Mouse (Mus musculus): Measurements from ENCODE around the gene Cep95.
A peak's percentile ranks its signal among the peaks of the same experiment; 100 is the strongest.
"Not testable (repeated sequence)": the region's sequence is repeated elsewhere in the genome, so short reads cannot be mapped to it uniquely, and the experiment has no call there.

The Cep95 gene

GRCm38 (mm10) chr11:106788775-106789459 is at the start of gene Cep95, which contains the start of gene Ddx5:
Cep95 (plus strand) TSS chr11:106789252.
Ddx5 (minus strand) TSS chr11:106789185.
- peak; percentile 93 to 97 for DNase-seq (ENCODE audit: low spot score in 2 of 2)

GRCm38 (mm10) chr11:106740724-106741123 is 48.3 kb upstream of the Cep95 start:
- not testable (repeated sequence) for DNase-seq (ENCODE audit: low spot score in 2 of 2)

DNA sequence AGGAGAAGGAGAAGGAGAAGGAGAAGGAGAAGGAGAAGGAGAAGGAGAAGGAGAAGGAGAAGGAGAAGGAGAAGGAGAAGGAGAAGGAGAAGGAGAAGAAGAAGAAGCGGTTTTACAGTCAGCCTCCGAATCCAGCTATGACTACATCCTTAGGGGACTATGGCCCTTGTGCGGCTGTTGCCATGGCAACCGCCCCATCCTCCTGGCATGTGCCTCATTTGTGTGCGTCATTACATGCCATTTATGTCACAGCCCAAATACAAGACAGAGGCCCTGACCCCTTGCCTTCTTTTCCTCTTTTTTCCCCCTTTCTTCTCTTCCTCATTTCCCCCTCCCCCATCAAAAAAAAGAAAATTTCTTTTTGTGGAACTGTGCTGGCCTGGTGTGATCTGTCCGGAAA is 47.8 kb upstream of the Cep95 start:
- no peak for DNase-seq (ENCODE audit: low spot score in 2 of 2)

DNA sequence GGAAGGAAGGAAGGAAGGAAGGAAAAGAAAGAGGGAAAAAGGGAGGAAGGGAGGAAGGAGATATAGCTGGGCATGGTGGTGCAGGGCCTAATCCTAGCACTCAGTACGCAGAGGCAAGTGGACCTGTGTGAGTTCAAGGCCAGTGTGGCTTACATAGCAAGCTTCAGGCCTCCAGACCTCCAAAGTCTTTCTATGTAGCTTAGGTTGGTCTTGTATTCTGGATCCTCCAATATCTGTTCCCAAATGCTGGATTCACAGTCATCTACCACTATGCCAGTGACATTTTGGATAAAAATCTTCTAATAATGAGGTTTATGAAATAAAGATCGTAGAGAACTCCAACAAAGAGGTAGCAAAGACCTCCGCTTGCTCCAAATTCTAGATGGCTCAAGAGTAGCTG is 47.2 kb upstream of the Cep95 start:
- no peak for DNase-seq (ENCODE audit: low spot score in 2 of 2)

DNA sequence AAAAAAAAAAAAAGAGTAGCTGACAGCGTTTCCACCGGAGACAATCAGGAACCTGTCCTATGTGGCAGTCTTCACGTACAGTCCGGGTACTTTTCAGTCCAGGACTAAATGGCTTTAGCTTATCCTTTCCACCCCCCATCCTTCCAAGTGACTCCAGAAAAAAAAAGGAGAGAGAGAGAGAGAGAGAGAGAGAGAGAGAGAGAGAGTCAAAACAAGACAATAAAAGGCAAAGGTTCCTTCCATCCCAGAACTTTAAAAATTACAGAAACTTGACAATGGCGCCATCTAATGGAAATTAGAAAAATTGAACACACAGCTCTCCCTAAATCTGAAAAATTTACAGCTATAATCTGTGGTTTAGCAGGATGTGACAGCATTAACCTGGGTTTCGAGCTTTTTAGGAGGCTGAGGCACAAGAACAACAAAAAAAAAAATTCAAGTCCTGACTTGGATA is 46.6 kb upstream of the Cep95 start:
- no peak for DNase-seq (ENCODE audit: low spot score in 2 of 2)

- no peak for DNase-seq (ENCODE audit: low spot score in 2 of 2)
Observed at GRCm38 (mm10) chr11:106744949-106745348, 44.1 kb upstream of the Cep95 start.

- not testable (repeated sequence) for DNase-seq (ENCODE audit: low spot score in 2 of 2)
Observed at GRCm38 (mm10) chr11:106749557-106750120, 39.4 kb upstream of the Cep95 start.

GRCm38 (mm10) chr11:106750121-106750751 is 38.8 kb upstream of the Cep95 start, which contains the start of gene Pecam1:
Pecam1 (minus strand) TSS chr11:106750628.
- no peak for DNase-seq (ENCODE audit: low spot score in 2 of 2)

DNA sequence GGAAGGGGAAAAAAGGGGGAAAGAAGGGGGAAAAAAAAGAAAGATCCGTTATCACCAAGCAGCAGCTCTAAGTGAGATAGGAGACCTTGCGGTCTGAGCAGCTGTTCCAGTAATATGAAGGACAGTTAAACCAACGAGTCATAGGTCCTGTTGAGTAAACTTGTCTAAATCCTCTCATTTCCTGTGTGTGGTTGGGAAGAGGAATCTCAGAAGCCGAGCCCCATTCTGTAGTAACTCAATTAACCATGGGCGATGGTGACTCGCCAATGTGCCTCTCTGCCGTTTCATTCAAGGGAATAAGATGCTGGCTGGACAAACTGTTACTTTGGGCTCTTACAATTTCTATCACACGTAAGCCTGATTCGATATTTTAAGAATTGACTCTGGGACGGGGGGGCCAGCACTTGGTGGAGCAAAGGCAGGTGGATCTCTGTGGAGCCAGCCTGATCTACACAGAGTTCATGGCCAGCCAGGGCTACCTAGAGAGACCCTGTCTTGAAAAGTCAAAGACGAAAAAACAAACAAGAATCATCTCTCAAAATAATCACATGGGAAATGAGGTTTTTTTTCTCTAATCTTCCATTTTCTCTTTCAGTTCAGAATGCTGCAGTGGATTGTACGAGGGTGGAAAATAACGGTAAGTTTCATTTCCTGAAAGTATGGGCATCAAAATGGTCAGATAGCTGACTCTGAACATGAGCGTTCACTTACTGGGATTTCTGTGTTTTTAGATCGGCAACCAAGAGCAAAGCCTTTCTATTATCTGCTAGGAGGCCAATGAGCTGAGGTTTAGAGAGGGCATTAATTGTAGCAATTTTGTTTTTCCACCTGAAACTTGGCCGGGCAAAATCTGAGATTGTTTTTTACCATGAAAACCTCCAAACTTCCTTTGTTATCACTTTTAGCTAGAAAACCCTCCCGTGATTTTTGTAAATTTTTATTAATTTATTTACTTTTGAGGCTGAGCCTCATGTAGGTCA is 37.7 kb upstream of the Cep95 start, which contains the start of gene Milr1:
Gene Milr1, plus strand, starts transcription at position 188 of the 980 bp plus-strand sequence.
- DNase-seq (ENCODE audit: low spot score in 2 of 2), result no peak

DNA sequence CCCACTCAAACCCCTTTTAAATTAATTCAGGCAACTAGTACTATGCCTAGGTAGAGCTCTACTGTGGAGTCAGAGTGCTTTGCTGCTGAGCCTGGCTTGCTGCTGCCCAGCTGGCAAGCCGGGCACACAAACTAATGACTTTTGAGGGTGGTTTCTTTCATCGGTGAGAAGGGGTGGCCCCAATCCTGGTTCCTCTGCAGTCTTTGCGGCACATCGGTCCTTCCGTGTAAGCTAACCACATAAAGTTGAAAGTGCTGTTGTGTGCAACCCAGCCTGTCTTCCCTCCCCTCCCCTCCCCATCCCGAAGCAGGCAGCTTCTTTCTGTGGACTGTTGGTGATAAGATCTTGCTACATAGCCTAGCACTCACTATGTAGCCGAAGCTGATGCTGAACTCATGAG is 36.9 kb upstream of the Cep95 start:
- no peak for DNase-seq (ENCODE audit: low spot score in 2 of 2)

- no peak for DNase-seq (ENCODE audit: low spot score in 2 of 2)
Observed at GRCm38 (mm10) chr11:106753314-106753713, 35.7 kb upstream of the Cep95 start.

DNA sequence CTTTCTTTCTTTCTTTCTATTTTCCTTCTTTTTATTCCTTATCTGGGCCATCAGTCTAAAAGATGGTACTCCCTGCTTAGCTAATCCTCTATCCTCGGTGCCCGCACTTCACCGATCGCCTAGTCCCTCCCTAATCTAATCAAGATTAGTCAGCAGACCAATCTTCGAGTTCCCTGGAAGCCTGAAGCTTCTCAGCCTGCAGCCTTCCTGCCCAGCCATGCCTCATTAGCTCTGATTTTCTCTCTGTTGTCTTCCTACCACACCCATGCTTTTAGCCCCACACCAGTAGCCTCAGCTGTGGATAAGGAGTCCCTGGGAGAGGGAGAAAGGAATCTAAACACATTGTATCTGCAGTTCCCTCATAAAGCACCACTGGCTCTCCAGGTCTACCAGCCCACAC is 33.5 kb upstream of the Cep95 start:
- no peak for DNase-seq (ENCODE audit: low spot score in 2 of 2)

DNA sequence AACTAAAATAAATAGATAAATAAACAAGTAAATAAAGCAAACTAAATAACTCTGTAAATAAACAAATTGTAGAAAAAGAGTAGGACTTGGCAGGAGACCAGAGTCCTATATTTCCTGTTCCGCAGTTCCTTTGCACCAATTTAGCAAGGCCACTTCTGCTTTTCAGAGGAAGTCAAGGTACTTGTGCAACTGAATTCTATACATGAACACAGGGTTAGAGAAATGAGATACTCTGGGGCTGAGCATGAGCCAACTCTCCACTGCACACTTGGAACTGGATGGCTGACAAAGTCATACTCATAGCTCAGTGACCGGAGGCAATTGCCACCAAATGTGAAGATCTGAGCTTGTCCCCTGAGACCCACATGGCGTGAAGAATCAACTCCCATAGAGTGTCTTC is 30.0 kb upstream of the Cep95 start:
- DNase-seq (ENCODE audit: low spot score in 2 of 2), result no peak

- no peak for DNase-seq (ENCODE audit: low spot score in 2 of 2)
Observed at GRCm38 (mm10) chr11:106760511-106760910, 28.5 kb upstream of the Cep95 start.

DNA sequence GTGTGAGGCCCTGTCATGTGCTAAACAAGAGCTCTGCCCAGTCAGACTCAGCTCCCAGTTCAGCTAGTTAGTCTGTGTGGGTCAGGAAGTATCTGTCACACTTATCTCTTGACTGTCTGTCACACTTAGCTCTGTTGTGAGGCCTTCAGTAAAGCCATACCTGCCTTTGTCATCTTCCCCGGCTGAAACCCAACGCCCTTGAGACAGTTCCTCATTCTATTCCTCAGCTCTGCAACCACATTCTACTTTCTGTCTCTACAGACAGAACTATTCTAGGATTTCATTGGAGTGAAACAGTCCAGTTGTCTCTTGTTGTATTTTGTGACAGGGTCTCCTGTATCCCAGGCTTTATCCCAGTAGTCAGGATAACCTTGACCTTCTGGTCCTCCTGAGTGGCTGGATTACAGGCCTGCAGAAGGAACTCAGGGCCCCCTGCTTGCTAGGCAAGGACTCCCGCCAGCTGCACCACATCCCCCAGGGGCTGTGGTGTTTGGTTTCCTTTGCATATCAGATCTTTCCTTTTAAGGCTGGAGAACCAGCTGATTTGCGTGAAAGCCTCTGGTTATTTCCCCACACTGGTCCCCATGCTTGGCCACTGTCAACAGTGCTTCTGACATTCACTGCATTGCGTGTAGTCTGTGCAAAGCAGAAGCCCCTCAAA is 26.8 kb upstream of the Cep95 start:
- DNase-seq (ENCODE audit: low spot score in 2 of 2), result no peak

- DNase-seq (ENCODE audit: low spot score in 2 of 2), result no peak
Observed at GRCm38 (mm10) chr11:106762800-106763185, 26.3 kb upstream of the Cep95 start.

DNA sequence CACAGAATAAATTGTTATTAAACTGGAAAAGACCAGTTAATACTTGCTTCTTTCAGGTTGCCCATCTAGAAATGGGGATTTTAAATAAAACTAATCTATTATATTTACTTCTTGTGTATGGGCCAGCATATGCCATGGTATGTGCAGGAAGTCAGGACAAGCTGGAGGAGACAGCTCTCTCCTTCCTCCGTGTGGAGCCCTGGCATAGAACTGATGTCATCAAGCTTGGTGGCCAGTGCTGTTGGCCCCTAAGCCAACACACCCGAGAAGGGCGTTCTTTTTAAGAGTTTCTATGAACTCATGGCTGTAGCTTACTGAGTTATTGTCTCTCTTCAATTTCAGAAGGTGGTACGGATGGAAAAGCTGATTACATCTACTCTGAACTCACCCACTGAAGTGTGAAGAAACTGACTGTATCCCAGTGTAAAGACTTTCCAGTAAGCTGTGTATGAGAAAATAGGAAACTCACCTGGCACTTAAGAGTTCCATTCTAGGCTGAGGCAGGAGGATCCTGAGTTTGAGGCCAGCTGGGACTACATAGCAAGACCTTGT is 22.4 kb upstream of the Cep95 start:
- no peak for DNase-seq (ENCODE audit: low spot score in 2 of 2)

- DNase-seq (ENCODE audit: low spot score in 2 of 2), result no peak
Observed at GRCm38 (mm10) chr11:106767516-106767915, 21.5 kb upstream of the Cep95 start.

DNA sequence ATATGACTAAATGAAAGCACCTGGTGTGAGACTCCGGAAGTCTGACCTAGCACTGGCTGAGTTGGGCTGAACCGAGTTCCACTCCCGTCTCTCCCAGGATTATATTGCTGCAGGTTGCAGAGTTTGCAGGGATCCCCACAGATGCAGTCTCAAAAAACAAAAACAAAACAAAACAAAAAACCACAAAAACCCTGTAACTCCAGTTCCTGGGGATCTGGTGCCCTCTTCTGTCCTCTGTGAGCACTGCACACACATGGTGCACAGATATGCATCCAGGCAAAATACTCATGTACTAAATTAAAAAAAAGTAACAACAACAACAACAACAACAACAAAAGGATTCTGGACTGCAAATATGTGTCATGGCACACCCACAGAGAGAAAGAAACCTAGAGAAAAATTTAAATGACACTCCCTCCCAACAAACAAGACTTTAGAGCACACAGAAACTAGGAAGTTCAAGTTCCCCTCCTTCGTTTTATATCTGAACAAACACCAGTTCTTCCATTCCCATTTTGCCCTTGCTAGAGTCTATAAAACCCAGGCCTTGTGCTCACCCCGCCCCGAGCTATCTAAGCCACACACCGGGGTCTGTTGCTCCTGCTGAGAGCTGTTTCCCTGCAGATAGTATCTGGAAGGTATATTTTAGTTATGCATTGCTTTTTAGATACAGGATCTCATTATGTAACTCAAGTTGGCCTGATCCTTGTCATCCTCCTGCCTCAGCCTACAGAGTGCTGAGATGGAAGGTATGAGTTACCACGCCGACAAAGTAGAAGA is 18.7 kb upstream of the Cep95 start:
- no peak for DNase-seq (ENCODE audit: low spot score in 2 of 2)

GRCm38 (mm10) chr11:106773061-106773460 is 16.0 kb upstream of the Cep95 start:
- no peak for DNase-seq (ENCODE audit: low spot score in 2 of 2)
